Mouse (Mus musculus) heart, embryonic 16.5 days (tissue): ENCODE data around the gene Xpot. TPM values are rescaled to one million over a fixed set of nuclear protein-coding genes. Genes with fewer than 3 reads are reported as not detected.

Source experiments
- ATAC-seq: fragments of 200-750 bp; cut with Nextera tagmentation; replicated peaks from 2 replicates; pipeline ENCODE4 v1.8.0; 2017; ENCODE audit warnings: moderate number of reproducible peaks; ENCODE audit not compliant: insufficient read depth, low FRiP score; ENCODE audit errors: extremely low read depth
- H3K27ac ChIP-seq: fragments of 300-500 bp; sonication (generic); 2 replicates; pipeline ENCODE4 v1.5.1; 2014; ENCODE audit warnings: mild to moderate bottlenecking, low read length, control low read depth, moderate library complexity
- H3K27me3 ChIP-seq: fragments of 300-500 bp; sonication (generic); 2 replicates; pipeline ENCODE4 v1.6.1; 2014; ENCODE audit warnings: low read length, mixed read lengths; ENCODE audit not compliant: control insufficient read depth, insufficient read depth
- H3K36me3 ChIP-seq: fragments of 300-500 bp; sonication (generic); 2 replicates; pipeline ENCODE4 v1.6.1; 2014; ENCODE audit not compliant: control insufficient read depth, insufficient read depth
- H3K4me1 ChIP-seq: fragments of 300-500 bp; sonication (generic); 2 replicates; pipeline ENCODE4 v1.6.1; 2014; ENCODE audit warnings: low read length, mixed read lengths; ENCODE audit not compliant: control insufficient read depth, insufficient read depth
- H3K4me2 ChIP-seq: fragments of 300-500 bp; sonication (generic); 2 replicates; pipeline ENCODE4 v1.6.1; 2014; ENCODE audit warnings: low read depth, mild to moderate bottlenecking, control low read depth, low read length
- H3K4me3 ChIP-seq: fragments of 300-500 bp; sonication (generic); 2 replicates; pipeline ENCODE4 v1.5.1; 2014; ENCODE audit warnings: mild to moderate bottlenecking, control low read depth, low read length
- H3K9ac ChIP-seq: fragments of 300-500 bp; sonication (generic); 2 replicates; pipeline ENCODE4 v1.6.1; 2014; ENCODE audit warnings: low read length, control low read depth
- H3K9me3 ChIP-seq: fragments of 300-500 bp; sonication (generic); replicated peaks from 2 replicates; pipeline ENCODE4 v1.6.1; 2016; ENCODE audit warnings: low read length; ENCODE audit not compliant: control insufficient read depth
- WGBS: fragments of 180-500 bp; shearing (Covaris S2); extraction: QIAGEN DNeasy Blood & Tissue Kit; methylation state at CpG from one replicate; pipeline ENCODE4 v1.1.7; 2014; 5-methylcytosine and 5-hydroxymethylcytosine counted together
- polyA plus RNA-seq: library from polyadenylated mRNA; unstranded; fragments of >200 nt; fragmentation: Nextera tagmentation; extraction: Ambion mirVana; gene quantifications from 2 replicates; pipeline ENCODE4 v1.2.1, GENCODE M21; 2015

Xpot gene
- polyA plus RNA-seq, 1 experiment from 2014 or later, result 31.5 TPM

GRCm38 (mm10) chr10:121576372-121576771 lies 49.8 kb downstream of the Xpot start:
- H3K36me3 ChIP-seq, result peaks cover 44% of the 10 kb centered on the region
- H3K27ac ChIP-seq, result no peak overlapping the region
- H3K4me2 ChIP-seq, result no peak overlapping the region
- 78% methylated on average over 9 of the region's 9 CpGs for WGBS
- no peak for ATAC-seq
- no peak overlapping the region for H3K4me3 ChIP-seq
- H3K27me3 ChIP-seq, result no peaks in the 10 kb centered on the region
- H3K9me3 ChIP-seq, result no peaks in the 10 kb centered on the region
- no peaks in the 10 kb centered on the region for H3K4me1 ChIP-seq
- H3K9ac ChIP-seq, result no peak overlapping the region

- Histone ChIP-seq H3K4me1 (peaks cover 6% of the 10 kb centered on the region), H3K9ac (no peak overlapping the region), H3K4me2 (no peak overlapping the region), H3K9me3 (no peaks in the 10 kb centered on the region), H3K36me3 (peaks cover 41% of the 10 kb centered on the region), H3K27ac (no peak overlapping the region), H3K4me3 (no peak overlapping the region), H3K27me3 (no peaks in the 10 kb centered on the region)
- no peak for ATAC-seq
- 95% methylated on average over 22 of the region's 22 CpGs for WGBS
These were observed 54.5 kb downstream of the Xpot start for GRCm38 (mm10) chr10:121571511-121572147.

- Histone ChIP-seq H3K36me3 (peaks cover 41% of the 10 kb centered on the region), H3K27ac (no peak overlapping the region), H3K4me2 (no peak overlapping the region), H3K27me3 (no peaks in the 10 kb centered on the region), H3K4me1 (peaks cover 6% of the 10 kb centered on the region), H3K9ac (no peak overlapping the region), H3K4me3 (no peak overlapping the region), H3K9me3 (no peaks in the 10 kb centered on the region)
- WGBS, result 89% methylated on average over 3 of the region's 3 CpGs
- no peak for ATAC-seq
These were observed 55.1 kb downstream of the Xpot start for GRCm38 (mm10) chr10:121571031-121571430.

GRCm38 (mm10) chr10:121569796-121570195 lies 56.3 kb downstream of the Xpot start:
- Histone ChIP-seq H3K27me3 (no peaks in the 10 kb centered on the region), H3K9me3 (no peaks in the 10 kb centered on the region), H3K27ac (no peak overlapping the region), H3K4me3 (no peak overlapping the region), H3K4me1 (peaks cover 6% of the 10 kb centered on the region), H3K4me2 (no peak overlapping the region), H3K9ac (no peak overlapping the region), H3K36me3 (peaks cover 42% of the 10 kb centered on the region)
- no peak for ATAC-seq
- WGBS, result 85% methylated on average over 6 of the region's 6 CpGs

- Histone ChIP-seq H3K4me1 (peaks cover 6% of the 10 kb centered on the region), H3K9me3 (no peaks in the 10 kb centered on the region), H3K4me2 (peak overlapping the region; percentile 51), H3K27ac (no peak overlapping the region), H3K27me3 (no peaks in the 10 kb centered on the region), H3K4me3 (peak overlapping the region; percentile 5; the same call in 1 of the 2 replicates), H3K9ac (no peak overlapping the region; the same call in 1 of the 2 replicates), H3K36me3 (peaks cover 44% of the 10 kb centered on the region)
- WGBS, result 25% methylated on average over 23 of the region's 23 CpGs
- peak; percentile 70 for ATAC-seq
These were observed 57.0 kb downstream of the Xpot start for GRCm38 (mm10) chr10:121569001-121569589.

- Histone ChIP-seq H3K27ac (no peak overlapping the region), H3K4me3 (no peak overlapping the region)
These were observed 57.6 kb downstream of the Xpot start for GRCm38 (mm10) chr10:121568534-121568933.

GRCm38 (mm10) chr10:121568026-121568425 lies 58.1 kb downstream of the Xpot start:
- Histone ChIP-seq H3K9me3 (no peaks in the 10 kb centered on the region), H3K4me2 (no peak overlapping the region), H3K4me1 (peaks cover 6% of the 10 kb centered on the region), H3K36me3 (peaks cover 49% of the 10 kb centered on the region), H3K27ac (no peak overlapping the region), H3K27me3 (no peaks in the 10 kb centered on the region), H3K9ac (no peak overlapping the region), H3K4me3 (no peak overlapping the region)
- no peak for ATAC-seq
- 96% methylated on average over 10 of the region's 10 CpGs for WGBS

More at GRCm38 (mm10) chr10:121568534-121568933, 57.6 kb downstream of the Xpot start:
- peak overlapping the region; percentile 51; the same call in 1 of the 2 replicates for H3K4me2 ChIP-seq
- ATAC-seq, result no peak
- H3K27me3 ChIP-seq, result no peaks in the 10 kb centered on the region
- WGBS, result 85% methylated on average over 7 of the region's 7 CpGs
- H3K9me3 ChIP-seq, result no peaks in the 10 kb centered on the region
- H3K4me1 ChIP-seq, result peaks cover 6% of the 10 kb centered on the region
- H3K36me3 ChIP-seq, result peaks cover 49% of the 10 kb centered on the region
- no peak overlapping the region for H3K9ac ChIP-seq

- no peaks in the 10 kb centered on the region for H3K9me3 ChIP-seq
- H3K9ac ChIP-seq, result no peak overlapping the region
- no peak overlapping the region for H3K4me2 ChIP-seq
- WGBS, result 64% methylated on average over 8 of the region's 8 CpGs
- H3K4me3 ChIP-seq, result no peak overlapping the region
- no peaks in the 10 kb centered on the region for H3K27me3 ChIP-seq
- H3K4me1 ChIP-seq, result peaks cover 6% of the 10 kb centered on the region
- H3K27ac ChIP-seq, result no peak overlapping the region
- peaks cover 31% of the 10 kb centered on the region for H3K36me3 ChIP-seq
- no peak for ATAC-seq
These were observed 61.7 kb downstream of the Xpot start for GRCm38 (mm10) chr10:121564447-121564846.

- Histone ChIP-seq H3K36me3 (peaks cover 44% of the 10 kb centered on the region), H3K4me3 (no peak overlapping the region), H3K27me3 (no peaks in the 10 kb centered on the region), H3K9ac (no peak overlapping the region), H3K9me3 (no peaks in the 10 kb centered on the region), H3K4me1 (no peaks in the 10 kb centered on the region), H3K27ac (no peak overlapping the region), H3K4me2 (no peak overlapping the region)
- WGBS, result 70% methylated on average over 2 of the region's 2 CpGs
- no peak for ATAC-seq
These were observed 67.9 kb downstream of the Xpot start for GRCm38 (mm10) chr10:121558231-121558630.
